Mouse (Mus musculus) megakaryocyte, embryonic 14.5 days (primary cell): ENCODE measurements at regions not wholly inside any gene's neighbourhood (a gene's known extent, or its start where the extent isn't known, plus 50 kb on each side); places are given as distances from the start of the nearest gene placed in this dataset.

Experiments
- H3K27me3 ChIP-seq: replicated peaks from 2 replicates; pipeline ENCODE3; 2012; ENCODE audit warnings: inconsistent platforms
- H3K36me3 ChIP-seq: replicated peaks from 2 replicates; pipeline ENCODE3; 2012; ENCODE audit warnings: low read length, inconsistent platforms, mixed read lengths
- H3K4me1 ChIP-seq: 2 replicates; pipeline ENCODE4 v1.6.1; 2012; ENCODE audit warnings: inconsistent platforms
- H3K4me3 ChIP-seq: replicated peaks from 2 replicates; pipeline ENCODE3; 2012; ENCODE audit warnings: moderate library complexity, mild to moderate bottlenecking, inconsistent platforms
- H3K9me3 ChIP-seq: 2 replicates; pipeline ENCODE4 v1.6.1; 2012; ENCODE audit warnings: inconsistent platforms
- FLI1 ChIP-seq: IDR thresholded peaks from 2 replicates; pipeline ENCODE4 v1.6.1; 2012; ENCODE audit warnings: low read length, inconsistent platforms, mixed read lengths
- GATA1 ChIP-seq: IDR thresholded peaks from 3 replicates; pipeline ENCODE4 v1.6.1; 2012; ENCODE audit warnings: mixed read lengths, low read length, inconsistent platforms, borderline replicate concordance

DNA sequence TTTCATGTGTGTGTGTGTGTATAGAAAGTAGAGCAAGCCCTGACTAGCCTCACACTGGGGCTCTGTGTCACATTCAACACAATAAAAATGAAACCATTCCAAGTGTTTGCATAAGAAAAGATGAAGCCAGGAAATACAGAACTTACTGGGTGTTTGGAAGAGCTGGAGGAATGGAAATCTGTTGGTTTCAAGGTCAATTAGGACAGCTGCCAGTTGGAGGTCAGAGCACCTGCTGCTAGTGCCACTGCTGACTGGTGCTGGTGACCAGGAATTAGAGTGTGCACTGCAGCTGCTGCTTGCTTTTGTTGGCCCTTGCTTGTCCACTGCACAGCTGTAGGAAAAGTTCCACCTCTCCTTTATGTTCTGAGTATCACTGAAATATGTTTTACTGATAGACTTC lies 261.4 kb upstream of the Klf3 start:
- no peaks in the 10 kb centered on the region for H3K27me3 ChIP-seq
- no peaks in the 10 kb centered on the region for H3K36me3 ChIP-seq
- peaks cover 4% of the 10 kb centered on the region; the same call in 1 of the 2 replicates for H3K4me1 ChIP-seq
- peaks cover 6% of the 10 kb centered on the region; the same call in 1 of the 2 replicates for H3K9me3 ChIP-seq
- TF ChIP-seq GATA1 = no peak
- TF ChIP-seq FLI1 = no peak
- no peak overlapping the region for H3K4me3 ChIP-seq

DNA sequence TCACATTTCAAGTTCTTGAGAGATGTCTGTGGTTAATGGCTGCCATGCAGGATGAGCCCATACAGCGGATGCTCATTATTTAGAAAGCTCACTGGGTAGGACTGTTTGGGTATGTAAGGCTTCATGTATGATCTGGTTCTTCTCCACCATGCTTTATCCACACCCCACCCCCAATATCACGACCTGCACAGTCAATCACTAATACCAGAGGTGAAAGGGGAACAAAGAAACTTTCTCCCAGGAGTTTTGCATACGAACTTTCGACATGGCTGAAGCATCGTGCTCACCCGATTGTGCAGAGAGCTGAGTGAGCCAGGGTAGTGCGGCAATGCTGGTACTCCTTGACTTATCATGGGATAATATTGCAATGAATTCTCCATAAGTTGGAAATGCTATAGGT lies 247.3 kb upstream of the Klf3 start:
- TF ChIP-seq FLI1 (no peak), GATA1 (no peak)
- H3K9me3 ChIP-seq = peaks cover 8% of the 10 kb centered on the region
- H3K27me3 ChIP-seq = peaks cover 4% of the 10 kb centered on the region
- no peak overlapping the region for H3K4me3 ChIP-seq
- no peaks in the 10 kb centered on the region for H3K4me1 ChIP-seq
- H3K36me3 ChIP-seq = no peaks in the 10 kb centered on the region

DNA sequence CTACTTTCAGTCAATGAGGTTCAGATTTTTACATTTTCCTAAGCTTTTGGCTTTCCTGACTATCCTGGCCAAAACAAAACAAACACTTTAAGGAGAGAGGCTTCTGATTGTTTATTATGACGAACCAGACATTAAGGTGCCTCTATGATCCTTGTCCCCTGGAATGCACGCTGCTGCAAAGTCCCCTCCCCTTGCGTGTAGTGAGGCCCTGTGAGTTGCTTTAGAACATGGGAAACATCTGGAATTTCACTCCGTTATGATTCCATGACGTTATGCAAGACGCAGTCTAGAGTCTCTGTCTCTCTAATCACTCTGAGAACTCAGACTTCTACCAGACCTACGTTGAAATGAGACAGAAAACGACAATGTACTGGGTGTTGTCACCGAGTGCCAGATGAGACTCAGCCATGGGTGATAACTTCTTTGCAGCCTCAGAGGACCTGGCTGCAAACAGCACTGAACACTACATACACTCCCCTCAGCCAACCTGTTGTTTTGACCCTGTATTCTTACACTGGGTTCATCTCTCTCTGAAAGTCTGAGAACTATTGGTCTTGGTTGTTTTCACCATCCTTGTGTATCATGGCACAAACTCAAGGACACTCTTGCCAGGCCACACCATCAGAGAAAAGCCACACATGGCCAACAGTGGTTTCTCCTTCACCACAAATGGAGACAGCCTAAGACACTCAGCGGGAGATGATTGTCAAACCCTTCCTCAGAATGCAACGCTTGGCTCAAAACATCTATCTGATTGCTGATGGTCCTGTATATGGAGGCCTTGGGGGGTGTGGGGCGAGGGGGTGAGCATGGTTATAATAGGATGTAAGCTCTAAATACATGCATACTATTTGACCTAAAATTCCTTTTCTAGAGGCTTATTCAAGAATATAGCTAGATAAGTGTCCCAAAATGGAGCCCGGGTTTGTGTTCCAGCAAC lies 236.5 kb upstream of the Klf3 start:
- Histone ChIP-seq H3K9me3 (peaks cover 15% of the 10 kb centered on the region), H3K4me3 (no peak overlapping the region), H3K36me3 (no peaks in the 10 kb centered on the region), H3K4me1 (peaks cover 4% of the 10 kb centered on the region; the same call in 1 of the 2 replicates), H3K27me3 (no peaks in the 10 kb centered on the region)
- no peak for TF ChIP-seq FLI1
- no peak for TF ChIP-seq GATA1

DNA sequence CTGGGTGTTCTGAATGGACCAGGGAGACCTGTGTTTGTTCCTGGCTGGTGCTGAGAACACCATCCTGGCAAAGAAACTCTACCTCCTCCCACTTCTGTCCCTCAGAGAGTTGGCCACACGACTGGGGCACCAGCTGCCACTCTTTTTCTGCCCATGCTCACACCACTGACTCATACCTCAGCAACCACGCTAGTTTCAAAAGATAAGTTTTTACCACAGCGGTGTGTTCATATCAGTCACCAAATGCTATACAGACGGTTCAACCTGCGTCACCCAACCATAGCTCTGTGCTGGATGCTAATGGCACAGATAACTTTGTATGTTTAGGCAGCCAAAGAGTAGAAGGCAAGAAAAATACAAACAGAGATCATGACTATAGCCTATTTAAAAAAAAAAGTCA lies 235.4 kb upstream of the Klf3 start:
- TF ChIP-seq GATA1 (no peak), FLI1 (no peak)
- Histone ChIP-seq H3K9me3 (peaks cover 19% of the 10 kb centered on the region), H3K4me1 (peaks cover 4% of the 10 kb centered on the region; the same call in 1 of the 2 replicates)

DNA sequence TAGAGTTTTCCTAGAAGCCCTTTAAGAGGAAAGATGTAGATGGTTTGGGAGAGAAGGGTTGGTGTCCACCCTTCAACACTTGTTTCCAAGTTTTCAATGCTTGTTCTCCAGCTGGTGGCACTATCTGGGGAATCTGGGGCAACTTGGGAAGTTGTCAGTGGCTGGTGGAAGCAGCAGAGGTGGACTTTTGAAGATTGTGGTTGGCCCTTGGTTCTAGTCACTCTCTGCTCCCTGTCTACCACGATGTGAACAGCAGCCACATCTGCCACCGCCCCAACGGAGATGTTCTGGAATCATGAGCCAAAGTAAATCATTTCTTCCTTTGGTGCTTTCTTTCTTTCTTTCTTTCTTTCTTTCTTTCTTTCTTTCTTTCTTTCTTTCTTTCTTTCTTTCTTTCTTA lies 234.9 kb upstream of the Klf3 start:
- peaks cover 4% of the 10 kb centered on the region; the same call in 1 of the 2 replicates for H3K4me1 ChIP-seq
- peaks cover 19% of the 10 kb centered on the region for H3K9me3 ChIP-seq
- no peaks in the 10 kb centered on the region for H3K27me3 ChIP-seq
- no peak overlapping the region for H3K4me3 ChIP-seq
- no peaks in the 10 kb centered on the region for H3K36me3 ChIP-seq
- TF ChIP-seq GATA1 (no peak), FLI1 (no peak)

More for the DNA sequence above, 235.4 kb upstream of the Klf3 start:
- Histone ChIP-seq H3K4me3 (no peak overlapping the region), H3K27me3 (no peaks in the 10 kb centered on the region), H3K36me3 (no peaks in the 10 kb centered on the region)

DNA sequence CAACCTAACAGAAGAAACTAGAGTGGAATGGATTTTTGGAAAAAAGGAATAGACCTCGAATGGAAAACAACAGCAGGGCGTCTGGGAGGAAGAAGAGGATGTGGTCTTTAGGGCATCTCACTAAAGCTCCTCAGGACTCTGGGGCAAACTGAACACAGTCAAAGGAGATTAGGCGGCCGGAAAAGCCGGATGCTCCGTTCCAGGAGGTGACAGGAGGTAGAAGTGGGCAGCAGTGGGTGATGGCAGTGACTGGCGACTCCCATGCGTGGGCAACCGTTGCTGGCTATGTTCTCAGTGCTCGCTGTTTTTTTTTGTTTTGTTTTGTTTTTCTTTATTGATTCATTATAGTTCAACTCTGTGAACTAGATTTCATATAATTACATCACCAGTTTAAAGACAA lies 228.8 kb upstream of the Klf3 start:
- TF ChIP-seq FLI1 = no peak
- no peak for TF ChIP-seq GATA1
- H3K9me3 ChIP-seq = peaks cover 16% of the 10 kb centered on the region
- no peaks in the 10 kb centered on the region for H3K4me1 ChIP-seq

DNA sequence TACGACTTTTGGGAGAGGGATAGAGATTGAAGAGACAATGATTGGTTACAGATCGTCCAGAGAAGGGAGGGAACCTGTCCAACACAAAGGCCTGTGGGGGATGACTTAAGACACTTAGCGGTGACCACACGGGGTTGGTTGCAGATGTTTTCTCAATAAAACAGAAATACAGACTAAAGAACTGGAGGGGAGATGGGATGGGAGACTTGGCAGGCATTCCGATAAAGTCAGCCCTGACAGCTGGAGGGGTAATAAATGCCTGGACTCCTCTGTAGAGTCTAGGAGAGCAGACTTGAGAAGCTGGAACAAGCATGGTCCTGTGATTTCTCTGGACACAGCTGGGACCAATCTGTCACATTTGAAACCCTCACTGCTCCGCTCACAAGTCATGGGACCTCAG lies 227.3 kb upstream of the Klf3 start:
- no peaks in the 10 kb centered on the region for H3K36me3 ChIP-seq
- H3K9me3 ChIP-seq = peaks cover 12% of the 10 kb centered on the region
- peaks cover 5% of the 10 kb centered on the region for H3K4me1 ChIP-seq
- no peaks in the 10 kb centered on the region for H3K27me3 ChIP-seq
- no peak for TF ChIP-seq FLI1
- H3K4me3 ChIP-seq = no peak overlapping the region

More for the DNA sequence above, 228.8 kb upstream of the Klf3 start:
- Histone ChIP-seq H3K36me3 (no peaks in the 10 kb centered on the region), H3K27me3 (no peaks in the 10 kb centered on the region), H3K4me3 (no peak overlapping the region)

DNA sequence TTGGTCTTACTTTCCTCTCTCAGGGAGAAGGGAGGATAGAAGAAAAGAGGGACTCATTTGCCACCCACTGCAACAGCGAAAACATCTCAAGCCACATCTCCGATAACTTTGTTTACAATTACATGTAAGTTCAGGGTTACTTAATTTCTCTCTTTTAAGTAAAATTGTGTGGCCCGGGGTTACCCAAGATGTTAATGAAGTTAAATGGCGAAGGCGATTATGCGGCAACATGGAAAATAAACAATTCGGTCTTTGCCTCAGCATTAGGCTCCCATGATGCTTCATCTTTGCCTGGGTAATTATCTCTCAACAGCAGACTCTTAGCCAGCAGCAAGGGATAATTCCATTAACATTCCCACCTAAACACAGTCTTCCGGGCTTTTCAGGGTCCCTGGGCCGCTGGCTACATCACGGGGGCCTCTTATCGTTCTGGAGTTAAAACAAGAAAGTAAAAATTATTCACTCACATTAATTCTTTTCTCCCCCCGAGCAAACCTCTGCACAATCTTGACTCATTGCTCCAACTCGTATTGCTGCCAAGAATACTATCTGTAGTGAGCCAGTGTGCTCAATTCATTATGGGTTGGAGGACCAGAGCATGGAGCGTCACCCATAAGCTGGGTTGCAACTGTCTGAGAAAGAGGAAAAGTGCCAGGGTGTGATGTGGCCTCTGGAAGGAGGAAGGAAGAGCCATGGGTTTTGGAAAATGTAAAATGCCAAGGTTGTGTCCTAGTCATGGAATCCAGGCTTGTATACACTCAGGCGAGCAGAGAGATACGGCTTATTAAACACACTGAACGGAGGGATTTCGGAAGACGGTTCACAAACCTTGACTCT lies 226.5 kb upstream of the Klf3 start:
- H3K36me3 ChIP-seq = no peaks in the 10 kb centered on the region
- TF ChIP-seq GATA1 (no peak), FLI1 (no peak)
- peaks cover 5% of the 10 kb centered on the region for H3K4me1 ChIP-seq
- H3K4me3 ChIP-seq = no peak overlapping the region
- H3K27me3 ChIP-seq = no peaks in the 10 kb centered on the region
- H3K9me3 ChIP-seq = peaks cover 4% of the 10 kb centered on the region; the same call in 1 of the 2 replicates

DNA sequence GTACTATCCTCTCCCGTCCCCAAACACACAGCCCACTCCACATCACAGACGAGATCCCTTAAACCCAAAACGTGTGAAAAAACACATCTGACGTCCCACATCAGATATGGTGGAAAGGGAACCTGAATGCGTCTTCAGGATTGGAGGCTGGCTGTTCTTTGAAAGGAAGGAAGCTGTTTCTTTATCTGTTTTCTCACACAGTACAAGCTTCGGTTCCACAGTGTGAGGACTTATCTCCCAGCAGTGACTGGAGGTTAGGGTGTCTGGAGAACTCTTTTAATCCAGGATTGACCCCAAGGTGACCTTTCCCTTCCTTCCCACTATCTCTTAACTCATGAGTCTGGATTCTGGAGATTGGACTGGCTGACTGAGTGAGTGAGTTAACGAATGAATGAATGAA lies 225.8 kb upstream of the Klf3 start:
- no peaks in the 10 kb centered on the region for H3K9me3 ChIP-seq
- no peak overlapping the region for H3K4me3 ChIP-seq
- H3K4me1 ChIP-seq = peaks cover 5% of the 10 kb centered on the region
- H3K36me3 ChIP-seq = no peaks in the 10 kb centered on the region
- H3K27me3 ChIP-seq = no peaks in the 10 kb centered on the region
- TF ChIP-seq FLI1 = no peak
- no peak for TF ChIP-seq GATA1

DNA sequence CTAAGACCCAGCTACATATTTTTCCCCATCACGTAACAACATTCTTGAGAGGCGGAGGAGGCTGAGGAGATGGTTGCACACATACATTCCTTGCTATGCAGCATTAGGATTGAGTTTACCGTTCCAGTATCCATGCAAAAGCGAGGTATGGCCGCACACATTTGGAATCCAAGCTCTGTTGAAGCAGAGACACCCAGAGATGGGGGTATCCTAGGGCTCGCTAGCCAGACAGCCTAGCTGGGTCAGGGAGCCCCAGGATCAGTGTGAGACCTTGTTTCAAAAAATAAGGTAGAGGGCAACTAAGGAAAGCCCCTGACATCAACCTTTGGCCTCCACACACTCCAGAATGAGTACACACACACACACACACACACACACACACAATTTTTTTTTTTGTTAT lies 224.7 kb upstream of the Klf3 start:
- Histone ChIP-seq H3K4me1 (peaks cover 5% of the 10 kb centered on the region), H3K27me3 (peaks cover 2% of the 10 kb centered on the region), H3K9me3 (no peaks in the 10 kb centered on the region), H3K4me3 (no peak overlapping the region), H3K36me3 (no peaks in the 10 kb centered on the region)
- TF ChIP-seq FLI1 (no peak), GATA1 (no peak)
